Mouse (Mus musculus) NIH3T3 (cell line): ENCODE measurements around the gene B4galnt4.
A peak's percentile ranks its signal among the peaks of the same experiment; 100 is the strongest.

ENCODE experiments used
- DNase-seq: peaks from one replicate; pipeline ENCODE4 v3.0.0-alpha.2; 2012; ENCODE audit warnings: low read depth

The B4galnt4 gene

GRCm38 (mm10) chr7:141070058-141070862 lies 9.4 kb downstream of the B4galnt4 start:
- peak; percentile 77 for DNase-seq

GRCm38 (mm10) chr7:141072017-141072745 lies 11.3 kb downstream of the B4galnt4 start:
- DNase-seq, result peak; percentile 32

DNA sequence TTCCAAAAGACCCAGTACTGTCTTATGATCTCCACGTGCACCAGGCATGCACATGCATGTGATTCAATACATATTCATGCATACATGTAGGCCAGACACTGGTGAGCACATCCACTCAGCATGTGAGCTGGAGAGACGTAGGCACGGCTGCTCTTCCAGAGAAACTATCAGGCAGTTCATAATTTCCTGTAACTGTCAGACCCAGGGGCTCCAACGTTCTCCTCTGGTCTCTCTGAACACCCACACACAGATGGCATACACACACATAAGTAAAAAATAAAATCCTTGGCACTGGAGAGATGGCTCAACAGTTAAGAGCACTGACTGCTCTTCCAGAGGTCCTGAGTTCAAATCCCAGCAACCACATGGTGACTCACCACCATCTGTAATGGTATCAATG lies 12.9 kb downstream of the B4galnt4 start:
- DNase-seq, result no peak

- DNase-seq, result no peak
Observed at GRCm38 (mm10) chr7:141077841-141078240, 16.9 kb downstream of the B4galnt4 start, which contains the start of gene Pkp3. Gene Pkp3 (plus strand): TSS chr7:141078218.

DNA sequence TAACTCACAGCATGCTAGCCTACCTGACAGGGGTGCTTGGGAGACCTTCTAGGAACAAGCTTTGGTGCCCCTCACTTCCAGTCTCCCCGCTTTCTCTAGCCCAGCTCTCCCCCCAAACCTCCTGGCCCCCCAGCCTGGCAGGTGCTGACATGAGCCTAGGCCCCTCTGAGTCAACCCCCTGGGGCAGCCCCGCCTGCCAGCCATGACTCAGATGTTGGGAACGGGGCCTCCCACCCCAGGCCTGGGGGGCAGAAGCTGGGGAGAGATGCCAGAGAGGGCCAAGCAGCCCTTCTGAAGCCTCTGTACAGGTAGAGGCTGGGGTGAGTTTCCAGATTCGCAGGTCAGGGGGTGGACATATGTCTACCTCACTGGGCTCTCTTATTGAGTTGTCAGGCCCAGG lies 18.0 kb downstream of the B4galnt4 start:
- peak; percentile 77 for DNase-seq

- no peak for DNase-seq
Observed at GRCm38 (mm10) chr7:141079481-141080449, 18.9 kb downstream of the B4galnt4 start.

DNA sequence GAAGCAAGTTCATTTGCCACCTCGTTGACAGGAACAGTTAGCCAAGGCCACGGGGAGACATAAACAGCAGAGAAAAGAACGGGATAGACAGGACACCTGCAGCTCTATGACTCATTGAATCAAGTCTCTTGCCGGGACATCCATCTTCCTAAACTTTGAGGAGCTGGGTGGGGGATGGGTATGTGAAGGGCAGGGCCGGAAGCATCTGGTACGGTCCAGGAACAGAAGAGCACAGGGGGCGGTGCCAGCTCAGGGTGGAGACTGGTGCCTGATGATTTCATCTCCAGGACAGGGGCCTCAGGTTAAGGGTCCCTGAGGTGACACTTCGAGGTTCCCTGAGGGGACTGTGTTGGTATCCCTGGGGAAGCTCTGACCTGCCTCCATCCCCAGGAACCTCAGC lies 27.0 kb downstream of the B4galnt4 start:
- no peak for DNase-seq

- no peak for DNase-seq
Observed at GRCm38 (mm10) chr7:141088473-141088872, 27.6 kb downstream of the B4galnt4 start.

DNA sequence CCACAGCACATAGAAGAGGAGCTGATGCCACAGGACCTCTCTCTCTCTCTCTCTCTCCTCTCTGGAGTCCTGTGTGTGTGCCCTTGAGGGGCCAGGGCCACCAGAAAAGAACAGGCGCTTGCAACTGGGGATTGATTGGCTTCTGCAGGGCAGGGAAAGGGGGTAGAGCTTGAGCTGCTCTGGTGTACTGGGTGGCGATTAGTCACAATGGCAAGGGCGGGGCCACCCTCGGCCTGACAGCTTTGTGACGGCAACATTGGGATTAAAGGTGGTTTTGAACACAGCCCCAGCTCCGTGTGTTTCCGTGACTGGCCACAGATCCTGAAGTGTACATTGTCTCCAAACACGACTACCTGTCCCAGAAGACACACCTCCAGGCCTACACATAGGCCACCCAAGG lies 29.3 kb downstream of the B4galnt4 start:
- DNase-seq, result no peak

DNA sequence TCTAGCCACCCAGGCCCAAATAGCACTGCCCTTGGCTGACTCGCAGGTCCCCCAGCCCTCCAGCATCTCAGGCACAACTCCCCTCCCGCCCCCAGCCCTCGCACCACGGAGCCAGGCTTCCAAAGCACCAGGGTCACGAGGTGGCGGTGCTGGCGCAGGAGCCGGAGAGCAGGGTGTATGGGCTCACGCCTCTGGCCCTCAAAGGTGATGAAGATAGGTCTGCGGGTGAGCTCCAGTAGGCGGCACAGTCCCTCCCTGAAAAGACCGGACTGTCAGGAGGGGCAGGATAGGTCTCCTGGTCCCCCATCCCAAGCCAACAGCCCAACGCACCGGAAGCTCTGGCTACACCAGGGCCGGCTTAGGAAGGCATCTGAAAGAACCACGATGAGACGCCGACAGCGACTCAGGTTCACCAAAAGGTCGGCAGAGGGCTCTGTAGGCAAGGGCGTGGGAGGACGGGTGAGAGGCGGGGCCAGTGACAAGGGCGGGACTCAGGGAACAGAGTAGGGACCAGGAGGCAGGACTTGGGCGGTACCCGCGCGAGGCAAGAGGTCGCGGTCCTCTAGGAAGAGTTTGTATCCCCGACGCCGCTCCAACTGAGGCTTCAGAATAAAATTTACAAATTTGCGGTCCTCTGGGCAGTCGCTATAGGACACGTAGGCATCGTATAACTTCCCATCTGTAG lies 31.3 kb downstream of the B4galnt4 start:
- DNase-seq, result no peak

GRCm38 (mm10) chr7:141093950-141094349 lies 33.0 kb downstream of the B4galnt4 start:
- no peak for DNase-seq

DNA sequence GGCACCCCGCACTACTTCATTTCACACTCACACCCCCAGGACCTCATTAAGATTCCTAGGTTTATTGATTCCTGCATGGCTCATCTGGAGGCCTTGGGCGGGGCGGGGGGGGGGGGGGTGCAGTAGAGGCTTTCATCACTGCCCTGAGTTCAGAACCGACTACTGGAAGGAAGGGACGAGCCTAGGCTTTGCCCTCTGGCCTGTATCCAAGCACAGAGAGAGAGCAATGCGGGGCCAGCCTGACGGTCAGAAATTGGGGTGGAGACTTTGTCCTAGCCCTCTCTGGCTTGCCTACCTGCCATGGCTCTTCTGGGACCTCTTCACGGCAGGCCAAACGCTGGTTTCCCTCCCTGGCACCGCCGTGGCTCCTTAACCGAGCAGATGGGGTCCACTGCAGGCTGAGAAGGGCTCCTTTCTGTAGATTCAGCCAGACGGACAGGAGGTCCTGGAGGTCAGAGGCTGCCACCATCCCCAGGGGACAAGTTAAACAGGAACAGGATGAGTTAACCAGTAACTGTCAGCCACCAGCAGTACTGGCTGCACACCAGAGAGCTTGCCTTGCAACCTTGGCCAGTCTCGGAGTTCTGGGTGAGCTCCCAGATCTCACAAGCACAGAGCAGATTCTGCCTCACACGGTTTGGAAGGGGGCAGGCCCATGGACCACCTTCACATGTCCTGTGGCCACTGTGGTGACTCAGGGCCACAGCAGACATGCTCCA lies 33.7 kb downstream of the B4galnt4 start:
- DNase-seq, result no peak

DNA sequence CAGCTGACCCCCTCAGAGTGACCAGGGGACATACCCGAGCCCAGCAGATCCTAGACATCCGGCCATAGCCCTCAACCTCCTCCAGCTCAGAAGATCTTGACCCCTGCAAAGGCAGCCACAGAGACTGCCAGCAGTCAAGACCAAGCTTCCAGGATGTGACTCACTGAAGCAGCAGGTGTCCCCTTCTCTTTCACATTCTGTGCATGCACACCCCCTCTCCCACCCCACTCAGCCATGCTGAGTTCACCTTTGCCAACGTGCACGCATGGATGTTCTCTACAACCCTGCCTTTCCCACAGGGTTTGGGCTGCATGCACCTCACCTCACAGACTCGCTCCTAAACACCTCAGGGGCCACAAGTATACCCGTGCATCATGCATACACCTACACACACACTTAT lies 35.1 kb downstream of the B4galnt4 start:
- no peak for DNase-seq

DNA sequence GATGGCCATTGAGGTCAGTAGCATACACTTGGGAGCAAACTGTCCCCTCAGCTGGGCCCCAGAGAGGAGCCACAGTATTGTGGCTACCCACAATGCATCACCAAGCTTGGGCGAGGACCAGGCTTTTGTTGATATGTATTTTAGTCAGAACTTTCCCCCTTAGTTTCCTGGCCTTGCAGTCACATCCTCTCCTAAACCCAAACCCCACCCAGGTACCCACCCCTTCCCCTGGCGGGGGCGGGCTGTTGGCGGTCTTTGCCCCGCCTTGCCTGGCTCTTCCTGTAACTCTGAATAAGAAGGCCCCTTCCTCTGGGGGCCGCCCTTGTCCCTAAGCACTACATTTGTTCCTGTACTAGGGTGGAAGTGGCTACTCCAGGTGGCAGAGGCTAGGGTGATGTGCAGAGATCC lies 35.7 kb downstream of the B4galnt4 start:
- DNase-seq, result no peak

DNA sequence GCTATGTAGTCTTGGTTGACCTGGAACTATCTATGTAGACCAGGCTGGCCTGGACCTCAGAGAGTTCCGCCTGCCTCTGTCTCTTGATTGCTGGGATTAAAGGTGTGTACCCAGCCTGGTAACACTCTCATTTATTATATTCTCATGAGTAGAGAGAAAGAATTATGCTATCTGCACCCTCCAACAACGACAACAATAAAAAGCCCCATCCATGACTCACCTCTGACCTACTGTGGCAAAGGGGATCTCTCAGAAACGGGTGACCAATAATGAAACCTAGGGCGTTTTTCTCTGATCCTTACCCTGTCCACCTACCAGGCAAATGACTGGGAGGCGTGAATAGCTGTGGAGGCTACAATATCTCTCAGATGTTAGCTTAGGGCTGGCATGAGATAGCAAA lies 36.3 kb downstream of the B4galnt4 start:
- no peak for DNase-seq

GRCm38 (mm10) chr7:141099911-141100691 lies 39.2 kb downstream of the B4galnt4 start, which contains the start of gene Sigirr:
Gene Sigirr (minus strand): TSS chr7:141100572.
- DNase-seq, result no peak

DNA sequence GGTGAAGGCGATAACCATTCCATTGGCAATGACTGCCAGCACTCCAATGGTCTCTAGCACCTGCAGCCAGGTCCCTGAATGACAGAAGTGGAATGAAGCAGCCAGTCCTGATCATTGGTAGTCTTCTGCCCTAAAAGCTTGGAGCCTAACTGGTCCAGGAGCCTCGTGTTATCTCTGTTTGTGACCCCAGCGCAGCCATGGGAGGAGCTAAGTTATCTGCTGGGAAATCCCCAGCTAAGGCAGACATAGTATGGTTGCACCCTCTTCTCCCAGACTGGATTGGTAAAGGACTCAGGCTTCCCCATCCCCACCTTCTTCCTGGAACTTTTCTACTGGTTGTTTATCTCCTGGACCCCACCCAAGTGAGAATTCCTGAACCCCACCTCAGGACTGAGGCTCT lies 42.3 kb downstream of the B4galnt4 start:
- DNase-seq, result no peak

DNA sequence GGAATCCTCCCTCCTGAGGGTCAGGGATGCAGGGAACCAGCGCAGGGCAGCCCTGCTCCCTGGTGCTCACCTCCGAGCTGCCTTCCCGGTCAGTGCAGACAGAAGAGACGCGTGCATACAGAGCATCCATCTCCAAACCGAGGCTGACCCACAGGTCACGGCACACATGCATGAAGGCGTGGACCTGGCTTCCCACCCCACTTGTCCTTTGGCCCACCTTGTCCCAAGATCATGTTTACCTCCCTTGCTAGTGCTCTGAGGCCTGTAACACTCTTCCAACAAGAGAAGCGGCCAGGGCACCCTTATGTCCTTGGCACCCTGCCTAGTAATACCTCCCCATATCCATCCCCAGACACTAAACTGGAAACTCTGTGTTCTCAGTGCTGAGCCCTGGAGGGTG lies 55.0 kb downstream of the B4galnt4 start:
- no peak for DNase-seq

GRCm38 (mm10) chr7:141117636-141118035 lies 56.7 kb downstream of the B4galnt4 start, which contains the start of gene Ano9:
Gene Ano9 (minus strand): TSS chr7:141117806.
- DNase-seq, result no peak

DNA sequence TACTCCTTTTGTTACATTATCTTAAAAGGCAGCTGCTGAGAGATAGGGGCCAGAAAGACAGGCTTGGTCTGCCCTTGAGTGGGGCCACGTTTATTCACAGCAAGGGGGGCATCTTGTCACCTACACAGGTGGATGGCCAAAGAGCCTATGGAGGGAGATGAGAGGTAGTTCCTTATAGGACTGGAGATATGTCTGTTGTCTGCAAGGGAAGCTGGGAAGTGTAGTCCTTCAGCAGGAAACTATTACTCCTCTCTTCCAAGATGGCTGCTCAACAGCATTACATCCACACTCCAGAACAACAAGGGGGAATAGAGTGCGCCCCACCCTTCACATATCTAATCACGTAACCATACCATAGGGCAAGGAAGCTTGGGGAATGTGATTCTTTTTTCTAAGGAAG lies 58.6 kb downstream of the B4galnt4 start:
- no peak for DNase-seq
